Mouse (Mus musculus): ENCODE results near the gene Rbfox2.

DNA sequence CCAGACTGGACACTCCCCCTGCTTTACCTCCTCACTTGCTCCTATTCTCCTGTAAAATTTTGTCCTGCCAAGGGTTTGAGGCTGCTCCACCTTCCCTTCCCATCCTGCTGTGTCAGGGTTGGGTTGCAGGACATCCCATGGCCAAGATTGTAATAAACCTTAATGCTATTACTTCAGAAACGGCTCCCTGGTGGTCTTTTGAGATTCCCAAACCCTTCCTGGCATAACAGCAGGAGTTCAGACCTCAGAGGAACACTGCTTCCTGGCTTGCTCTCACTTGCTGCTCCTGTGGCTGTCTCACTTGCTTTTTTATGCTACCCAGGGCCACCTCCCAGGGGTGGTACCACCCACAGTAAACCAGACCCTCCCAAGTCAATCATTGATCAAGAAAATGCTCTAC, 254.6 kb downstream of the Rbfox2 start:
- TF ChIP-seq POLR2A (IDR thresholded peaks at IDR 0.05; ENCODE audit: insufficient read depth, low read length), result no peak
- no peak for TF ChIP-seq CTCF (IDR thresholded peaks at IDR 0.05; ENCODE audit: low read depth, low read length)
